Mouse (Mus musculus) small intestine, adult 2 months (tissue): ENCODE measurements at regions not wholly inside any gene's neighbourhood (a gene's known extent, or its start where the extent isn't known, plus 50 kb on each side); places are given as distances from the start of the nearest gene placed in this dataset.

ENCODE experiments used
- CTCF ChIP-seq: fragments of 200-500 bp; IDR thresholded peaks from 2 replicates; pipeline ENCODE4 v1.5.1; 2012; ENCODE audit warnings: low read depth, mild to moderate bottlenecking, control low read depth, inconsistent platforms, low read length, moderate library complexity, mixed read lengths; ENCODE audit not compliant: insufficient replicate concordance, insufficient read length; ENCODE audit errors: extremely low read depth
- POLR2A ChIP-seq: fragments of 200-500 bp; IDR thresholded peaks from 2 replicates; pipeline ENCODE4 v1.6.1; 2012; ENCODE audit warnings: low read depth, mild to moderate bottlenecking, control low read depth, inconsistent platforms, low read length, moderate library complexity

- TF ChIP-seq CTCF (no peak), POLR2A (no peak)
These were observed 156.0 kb upstream of the Fat1 start for GRCm38 (mm10) chr8:44779212-44779611.
